ENCODE assay signal across 9 mouse cellular contexts in the genomic region with DNA sequence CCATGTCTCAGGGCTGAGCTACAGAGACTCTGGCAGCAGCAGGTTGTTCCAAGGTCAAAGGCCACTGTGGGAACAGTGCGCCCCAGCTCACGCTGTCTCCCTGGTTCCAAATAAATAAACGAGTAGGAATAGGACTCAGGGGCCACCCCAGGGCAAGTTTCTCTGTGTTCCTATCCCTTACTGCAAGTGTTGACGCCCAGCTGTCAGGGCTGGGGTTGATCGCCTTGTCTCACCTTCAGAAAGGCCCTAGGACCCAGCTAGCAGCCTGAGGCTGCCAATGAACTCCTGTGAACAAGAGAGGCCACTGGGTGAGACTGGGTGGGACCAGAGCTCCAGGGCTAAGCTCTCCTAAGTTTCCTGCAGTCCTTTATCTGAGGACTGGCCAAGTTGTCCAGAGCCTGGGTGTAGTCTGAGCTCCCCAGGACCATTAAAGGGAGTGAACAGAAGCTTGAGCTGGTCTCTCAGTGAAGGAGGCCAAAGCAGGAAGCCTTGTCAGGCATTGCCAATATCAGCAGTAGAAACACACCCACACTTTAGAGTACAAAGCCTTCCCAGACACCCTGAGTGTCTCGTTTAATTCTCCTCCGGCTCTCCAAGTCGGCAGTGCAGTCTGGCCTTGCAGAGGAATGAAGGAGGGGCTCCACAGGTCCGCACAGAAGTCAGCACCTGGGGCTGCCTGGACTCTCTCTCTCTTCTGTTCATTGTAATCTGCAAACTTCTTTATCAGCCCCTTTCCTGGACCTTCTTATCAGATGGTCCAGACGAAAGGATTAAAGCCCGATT.
DNase-seq lines count a peak whose midpoint lies in the region; ATAC-seq lines count a peak whose summit lies in the region.
"Had no signal": no experiment of that assay in that cellular context is flagged by ENCODE, and none has a peak within 500 bp of the region (broad histone marks: within the 10 kb centered on the region; RNA-seq: fewer than 3 reads in every experiment).

No protein-coding gene starts in this region.

- peak overlapping the region; percentile 0; the same call in 1 of the 2 replicates for H3K4me2 ChIP-seq in liver, embryonic 11.5 days

- 37% methylated on average over 11 of the region's 11 CpGs for WGBS in liver, embryonic 11.5 days

- H3K9me3 ChIP-seq in liver, embryonic 11.5 days (ENCODE audit: control insufficient read depth, low read length) = no peaks in the 10 kb centered on the region

- no peaks in the 10 kb centered on the region for H3K36me3 ChIP-seq in liver, embryonic 11.5 days (ENCODE audit: control insufficient read depth, insufficient read depth, low read length)

- H3K4me1 ChIP-seq in liver, embryonic 11.5 days (replicated peaks; ENCODE audit: control insufficient read depth, insufficient read depth, low read length) = peaks cover 16% of the 10 kb centered on the region

- no peak overlapping the region for H3K9ac ChIP-seq in liver, embryonic 11.5 days (ENCODE audit: low read depth, low read length)

- no peaks in the 10 kb centered on the region for H3K27me3 ChIP-seq in liver, embryonic 11.5 days (replicated peaks; ENCODE audit: control insufficient read depth, insufficient read depth, low read length)

- no peak overlapping the region for H3K27ac ChIP-seq in liver, embryonic 11.5 days (ENCODE audit: low read depth, low read length)
- H3K27ac ChIP-seq: macrophage had no signal

- peak; percentile 28 for DNase-seq in adrenal gland, adult 2 months
- no peak for DNase-seq in adrenal gland, adult 18-20 months (ENCODE audit: low spot score in 2 of 2)
- peak; percentile 35 for DNase-seq in ovary, postnatal 36 days (ENCODE audit: low spot score)
- DNase-seq in ovary, postnatal 10 days (ENCODE audit: low spot score) = no peak
- no peak for DNase-seq in liver, embryonic 11.5 days (ENCODE audit: low spot score)
- peak; percentile 64 for DNase-seq in testis, postnatal 14 days (ENCODE audit: low spot score)
- no peak for DNase-seq in thymus, postnatal 4 days

- ATAC-seq in liver, embryonic 11.5 days (replicated peaks; ENCODE audit: low FRiP score) = 0 out of 2 replicates have a peak, but pooled peaks have one; percentile 13
- no peak for ATAC-seq in cerebellum, adult (ENCODE audit: insufficient number of reproducible peaks, low FRiP score, low TSS enrichment)

- no peak overlapping the region for H3K4me3 ChIP-seq in liver, embryonic 11.5 days (ENCODE audit: low read depth, low read length)

Comparison
In these comparisons a context has a peak if more than half of its experiments do, and no peak if none do; other contexts are left out.
1. DNase-seq: peak in adrenal gland, adult 2 months (single experiment), ovary, postnatal 36 days (single experiment) and testis, postnatal 14 days (single experiment); none in adrenal gland, adult 18-20 months (0 of 2), ovary, postnatal 10 days (single experiment), liver, embryonic 11.5 days (single experiment) and thymus, postnatal 4 days (single experiment).